Mouse (Mus musculus) liver, adult 2 months (tissue): ENCODE measurements at regions not wholly inside any gene's neighbourhood (a gene's known extent, or its start where the extent isn't known, plus 50 kb on each side); places are given as distances from the start of the nearest gene placed in this dataset.

Experiments
- CTCF ChIP-seq: fragments of 200-500 bp; IDR thresholded peaks from 2 replicates; pipeline ENCODE4 v1.5.1; 2011; ENCODE audit warnings: low read depth, low read length, control low read depth
- POLR2A ChIP-seq: fragments of 200-500 bp; IDR thresholded peaks from 2 replicates; pipeline ENCODE4 v1.6.1; 2011; ENCODE audit warnings: low read length, control low read depth; ENCODE audit not compliant: insufficient read depth; ENCODE audit errors: extremely low read depth

DNA sequence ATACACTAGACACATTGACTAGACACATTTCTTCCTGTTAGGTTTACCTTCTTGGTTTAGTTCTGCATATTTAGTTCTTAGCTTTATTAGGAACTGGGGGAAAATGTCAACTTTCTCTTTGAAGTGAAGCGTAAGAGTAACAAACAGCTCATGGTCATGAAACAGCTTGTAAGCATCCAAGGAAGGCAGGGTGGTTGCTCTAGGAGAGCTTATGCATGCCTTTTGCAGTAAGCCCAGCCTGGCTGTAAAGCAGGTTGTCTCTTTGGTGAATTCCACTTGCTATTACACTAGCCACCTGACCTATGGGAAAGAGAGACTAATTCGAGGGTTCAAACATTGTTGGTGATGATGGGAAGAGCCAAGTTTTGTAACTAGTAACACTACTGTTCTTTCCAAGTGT lies 168.9 kb upstream of the Trib2 start:
- TF ChIP-seq CTCF (no peak), POLR2A (no peak)
